Mouse (Mus musculus) G1E (cell line): ENCODE measurements around the gene Gosr1.

Experiments
- CTCF ChIP-seq: IDR thresholded peaks from 2 replicates; pipeline ENCODE4 v1.5.1; 2012; ENCODE audit warnings: low read depth, low read length, inconsistent platforms, mixed read lengths
- POLR2AphosphoS5 ChIP-seq: IDR thresholded peaks from 2 replicates; pipeline ENCODE4 v1.6.1; 2012; ENCODE audit warnings: low read depth, low read length, inconsistent platforms; ENCODE audit not compliant: insufficient replicate concordance

DNA sequence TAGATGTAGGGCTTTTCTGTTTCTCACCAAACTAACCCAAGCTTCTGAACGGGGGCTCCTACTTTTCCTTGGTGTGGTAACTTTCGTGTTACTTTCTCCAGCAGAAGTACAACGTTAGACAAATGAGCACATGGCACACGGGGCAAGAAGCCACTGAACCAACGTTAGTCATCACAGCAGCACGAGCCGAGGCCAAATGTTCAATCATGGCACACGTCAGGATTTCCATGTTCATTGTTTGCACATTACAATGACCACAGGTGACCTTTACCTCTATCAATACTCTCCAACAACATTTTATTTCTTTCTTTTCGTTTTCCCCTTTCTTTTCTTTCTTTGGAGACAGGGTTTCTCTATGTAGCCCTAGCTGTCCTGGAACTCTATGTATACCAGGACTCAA is 14.6 kb downstream of the Gosr1 start:
- no peak for TF ChIP-seq CTCF
- TF ChIP-seq POLR2AphosphoS5 = no peak
